Mouse (Mus musculus): ENCODE measurements around the gene Tmem246. TPM values are rescaled to one million over a fixed set of nuclear protein-coding genes. Genes with fewer than 3 reads are reported as not detected.

The Tmem246 gene
- polyA plus RNA-seq, 2 experiments, result 4.8 to 6.7 TPM

DNA sequence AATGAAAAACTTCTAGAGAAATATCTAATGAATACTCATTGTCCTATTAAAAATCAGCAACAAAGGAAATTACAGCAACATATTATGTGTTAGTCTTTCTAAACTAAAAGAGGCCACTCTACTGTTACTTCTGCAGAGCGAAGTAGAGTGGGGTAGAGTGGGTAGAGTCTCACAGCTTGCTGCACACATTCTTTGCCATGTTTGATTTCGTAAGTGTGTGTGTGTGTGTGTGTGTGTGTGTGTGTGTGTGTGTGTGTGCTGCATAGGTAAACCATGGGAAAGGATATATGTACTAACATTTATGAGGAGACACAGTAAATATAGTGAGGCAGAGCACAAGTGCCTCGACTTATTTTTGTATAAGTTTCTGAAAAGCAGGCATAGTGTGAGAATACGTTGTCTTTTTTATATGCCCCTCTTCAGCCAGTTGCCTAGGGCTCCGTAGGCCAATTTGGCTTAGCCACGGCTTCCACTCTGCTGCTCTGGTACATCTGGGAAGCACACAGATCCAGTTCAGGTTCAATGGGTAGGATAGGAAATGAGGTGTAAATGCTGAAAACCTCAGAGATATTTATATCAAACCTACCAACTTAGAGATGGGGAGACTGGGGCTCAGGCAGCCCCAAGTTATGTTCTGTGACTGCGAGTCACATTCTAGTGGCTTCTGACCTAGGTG lies 50.0 kb downstream of the Tmem246 start:
- Histone ChIP-seq H3K9ac (replicated peaks) (no peak overlapping the region), H3K4me2 (ENCODE audit: low read depth) (peak overlapping the region; percentile 49)

DNA sequence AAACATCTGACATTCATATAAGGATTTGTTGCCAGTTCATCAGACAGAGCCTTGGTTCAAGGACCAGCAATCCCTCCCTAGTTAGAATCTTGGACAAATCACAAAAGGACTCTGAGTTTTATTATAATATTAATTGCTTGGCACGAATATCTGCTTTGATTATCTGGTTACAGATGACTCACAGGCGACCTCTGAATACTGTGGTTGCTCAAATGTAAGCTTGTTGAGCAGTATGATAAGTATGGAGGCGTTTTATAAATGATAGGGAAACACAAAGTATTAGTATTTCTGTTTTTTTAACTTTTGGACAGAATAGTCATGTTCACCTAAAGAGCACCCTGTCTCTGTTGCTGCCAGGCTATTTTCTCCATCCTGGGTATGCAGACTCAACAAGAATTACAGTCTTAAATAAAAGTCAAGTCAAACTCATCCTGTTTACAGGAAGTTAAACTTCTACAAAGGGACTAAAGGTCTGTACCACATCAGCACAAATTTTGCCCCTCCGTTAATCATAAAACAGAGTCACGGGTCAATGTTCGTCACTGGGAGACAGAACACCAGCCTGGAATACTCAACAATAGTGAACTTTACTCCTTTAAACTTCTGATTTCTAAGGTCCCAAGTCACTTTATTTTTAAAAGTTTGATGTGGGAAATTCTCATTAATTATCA lies 50.7 kb downstream of the Tmem246 start:
- 39% methylated on average over 6 of the region's 6 CpGs for WGBS (ENCODE audit: insufficient replicate concordance)
- DNase-seq (ENCODE audit: low read depth in 3 of 3, low spot score in 3 of 3) (peak in 1 of 3 experiments; percentile 7), ATAC-seq (ENCODE audit: insufficient read depth) (peak; percentile 63)
- H3K4me3 ChIP-seq (ENCODE audit: insufficient read depth in 1 of 2, low read depth in 2 of 2, low read length in 2 of 2), result 0 out of 4 replicates have a peak overlapping the region, but pooled peaks of 1 of the 2 experiments have one; percentile 12
- no peaks in the 10 kb centered on the region for H3K9me3 ChIP-seq (ENCODE audit: control insufficient read depth, low read length)
- H3K27me3 ChIP-seq (ENCODE audit: control insufficient read depth, insufficient read depth, low read length), result no peaks in the 10 kb centered on the region
- TF ChIP-seq CTCF (IDR thresholded peaks at IDR 0.05; ENCODE audit: low read depth) (no peak), EP300 (IDR thresholded peaks at IDR 0.05; ENCODE audit: low read depth) (no peak)
- H3K4me1 ChIP-seq (replicated peaks; ENCODE audit: control insufficient read depth in 2 of 2, insufficient read depth in 2 of 2, low read length in 1 of 2), result no peaks in the 10 kb centered on the region
- peak overlapping the region; percentile 29; the same call in 1 of the 2 replicates for H3K27ac ChIP-seq
- no peak overlapping the region for H3K9ac ChIP-seq (replicated peaks)
- peak overlapping the region; percentile 44 for H3K4me2 ChIP-seq (ENCODE audit: low read depth)
- no peaks in the 10 kb centered on the region for H3K36me3 ChIP-seq (replicated peaks; ENCODE audit: control insufficient read depth, insufficient read depth, low read depth)

More for the DNA sequence above, 50.0 kb downstream of the Tmem246 start:
- peak overlapping the region; percentile 47 for H3K27ac ChIP-seq
- H3K9me3 ChIP-seq (ENCODE audit: control insufficient read depth, low read length), result no peaks in the 10 kb centered on the region
- no peaks in the 10 kb centered on the region for H3K27me3 ChIP-seq (ENCODE audit: control insufficient read depth, insufficient read depth, low read length)
- peak overlapping the region; percentile 29 to 41; a peak in 3 of 4 replicates for H3K4me3 ChIP-seq (ENCODE audit: insufficient read depth in 1 of 2, low read depth in 2 of 2, low read length in 2 of 2)
- TF ChIP-seq CTCF (IDR thresholded peaks at IDR 0.05; ENCODE audit: low read depth), result no peak
- TF ChIP-seq EP300 (IDR thresholded peaks at IDR 0.05; ENCODE audit: low read depth), result no peak
- 56% methylated on average over 7 of the region's 7 CpGs for WGBS (ENCODE audit: insufficient replicate concordance)
- no peaks in the 10 kb centered on the region for H3K4me1 ChIP-seq (replicated peaks; ENCODE audit: control insufficient read depth in 2 of 2, insufficient read depth in 2 of 2, low read length in 1 of 2)
- DNase-seq (ENCODE audit: low read depth in 3 of 3, low spot score in 3 of 3), result no peak
- ATAC-seq (ENCODE audit: insufficient read depth), result peak; percentile 44; the same call in 1 of the 2 replicates
- H3K36me3 ChIP-seq (replicated peaks; ENCODE audit: control insufficient read depth, insufficient read depth, low read depth), result no peaks in the 10 kb centered on the region

DNA sequence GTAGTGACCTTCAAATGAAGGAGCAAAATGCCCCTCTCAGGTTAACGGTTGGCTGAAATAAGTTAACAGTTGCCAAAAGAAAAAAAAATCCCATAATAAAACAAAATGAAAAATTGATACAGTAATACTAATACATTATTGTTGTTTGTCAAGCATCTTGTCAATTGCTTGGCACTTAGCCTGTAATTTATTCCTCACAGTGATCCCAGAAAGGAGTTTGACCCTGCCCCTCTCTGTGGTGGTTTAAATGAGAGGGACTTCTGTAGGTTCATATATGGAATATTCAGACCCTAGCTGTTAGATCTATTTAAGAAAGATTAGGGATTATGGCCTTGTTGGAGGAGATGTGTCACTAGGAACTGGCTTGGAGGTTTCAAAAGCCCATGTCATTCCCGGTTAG lies 51.6 kb downstream of the Tmem246 start:
- ATAC-seq (ENCODE audit: insufficient read depth) (no peak), DNase-seq (ENCODE audit: low read depth in 3 of 3, low spot score in 3 of 3) (no peak)
- TF ChIP-seq EP300 (IDR thresholded peaks at IDR 0.05; ENCODE audit: low read depth) (no peak), CTCF (IDR thresholded peaks at IDR 0.05; ENCODE audit: low read depth) (no peak)
- H3K4me1 ChIP-seq (replicated peaks; ENCODE audit: control insufficient read depth in 2 of 2, insufficient read depth in 2 of 2, low read length in 1 of 2), result no peaks in the 10 kb centered on the region
- no peaks in the 10 kb centered on the region for H3K36me3 ChIP-seq (replicated peaks; ENCODE audit: control insufficient read depth, insufficient read depth, low read depth)
- no peak overlapping the region for H3K9ac ChIP-seq (replicated peaks)
- no peaks in the 10 kb centered on the region for H3K9me3 ChIP-seq (ENCODE audit: control insufficient read depth, low read length)
- H3K27me3 ChIP-seq (ENCODE audit: control insufficient read depth, insufficient read depth, low read length), result no peaks in the 10 kb centered on the region
- H3K4me2 ChIP-seq (ENCODE audit: low read depth), result peak overlapping the region; percentile 44
- H3K4me3 ChIP-seq (ENCODE audit: insufficient read depth in 1 of 2, low read depth in 2 of 2, low read length in 2 of 2), result no peak overlapping the region
- no peak overlapping the region for H3K27ac ChIP-seq
- WGBS (ENCODE audit: insufficient replicate concordance), result 60% methylated on average over 2 of the region's 2 CpGs

DNA sequence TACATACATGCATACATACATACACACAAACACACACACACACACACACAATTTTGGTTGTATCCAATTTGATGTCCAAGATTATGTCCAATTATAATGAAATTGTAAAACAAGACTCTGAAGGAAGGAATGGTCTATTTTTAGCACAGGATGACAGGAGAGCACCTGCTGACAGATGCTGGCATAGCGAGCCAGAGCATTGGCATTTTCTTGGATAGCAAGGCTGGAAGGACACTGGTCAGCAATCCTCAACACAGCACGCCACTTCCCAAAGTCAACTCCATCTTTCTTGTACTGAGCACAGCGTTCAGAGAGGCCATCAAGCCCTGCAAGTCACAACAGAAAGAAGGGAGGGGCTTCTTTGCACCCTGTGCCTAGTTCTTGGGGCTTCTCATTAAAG lies 56.7 kb downstream of the Tmem246 start:
- H3K27ac ChIP-seq, result no peak overlapping the region
- no peaks in the 10 kb centered on the region for H3K4me1 ChIP-seq (replicated peaks; ENCODE audit: control insufficient read depth in 2 of 2, insufficient read depth in 2 of 2, low read length in 1 of 2)
- H3K4me2 ChIP-seq (ENCODE audit: low read depth), result no peak overlapping the region
- no peaks in the 10 kb centered on the region for H3K36me3 ChIP-seq (replicated peaks; ENCODE audit: control insufficient read depth, insufficient read depth, low read depth)
- no peak overlapping the region for H3K4me3 ChIP-seq (ENCODE audit: insufficient read depth in 1 of 2, low read depth in 2 of 2, low read length in 2 of 2)
- ATAC-seq (ENCODE audit: insufficient read depth) (no peak), DNase-seq (ENCODE audit: low read depth in 3 of 3, low spot score in 3 of 3) (no peak)
- H3K9ac ChIP-seq (replicated peaks), result no peak overlapping the region
- WGBS (ENCODE audit: insufficient replicate concordance), result 63% methylated on average over 3 of the region's 3 CpGs
- no peaks in the 10 kb centered on the region for H3K9me3 ChIP-seq (ENCODE audit: control insufficient read depth, low read length)
- no peaks in the 10 kb centered on the region for H3K27me3 ChIP-seq (ENCODE audit: control insufficient read depth, insufficient read depth, low read length)
- TF ChIP-seq CTCF (IDR thresholded peaks at IDR 0.05; ENCODE audit: low read depth) (no peak), EP300 (IDR thresholded peaks at IDR 0.05; ENCODE audit: low read depth) (no peak)

GRCm38 (mm10) chr4:49539665-49540064 lies 58.0 kb downstream of the Tmem246 start:
- no peak for DNase-seq (ENCODE audit: low read depth in 3 of 3, low spot score in 3 of 3)
- H3K36me3 ChIP-seq (replicated peaks; ENCODE audit: control insufficient read depth, insufficient read depth, low read depth), result no peaks in the 10 kb centered on the region
- H3K27ac ChIP-seq, result no peak overlapping the region
- no peak overlapping the region for H3K4me3 ChIP-seq (ENCODE audit: insufficient read depth in 1 of 2, low read depth in 2 of 2, low read length in 2 of 2)
- WGBS (ENCODE audit: insufficient replicate concordance), result 56% methylated on average over 6 of the region's 6 CpGs
- H3K4me1 ChIP-seq (replicated peaks; ENCODE audit: control insufficient read depth in 2 of 2, insufficient read depth in 2 of 2, low read length in 1 of 2), result no peaks in the 10 kb centered on the region
- no peaks in the 10 kb centered on the region for H3K9me3 ChIP-seq (ENCODE audit: control insufficient read depth, low read length)
- TF ChIP-seq CTCF (IDR thresholded peaks at IDR 0.05; ENCODE audit: low read depth), result no peak
- TF ChIP-seq EP300 (IDR thresholded peaks at IDR 0.05; ENCODE audit: low read depth), result no peak
- no peak overlapping the region for H3K9ac ChIP-seq (replicated peaks)
- no peaks in the 10 kb centered on the region for H3K27me3 ChIP-seq (ENCODE audit: control insufficient read depth, insufficient read depth, low read length)
- H3K4me2 ChIP-seq (ENCODE audit: low read depth), result no peak overlapping the region
- ATAC-seq (ENCODE audit: insufficient read depth), result no peak

Measured in liver, embryonic 14.5 days (tissue).